Mouse (Mus musculus): ENCODE data around the gene A530084C06Rik. TPM values are rescaled to one million over a fixed set of nuclear protein-coding genes. Genes with fewer than 3 reads are reported as not detected.
A peak's percentile ranks its signal among the peaks of the same experiment; 100 is the strongest.

Gene A530084C06Rik
- polyA plus RNA-seq (2016; fragmentation: Nextera tagmentation; extraction: Ambion mirVana) = not detected in 2 replicates

GRCm38 (mm10) chr13:31558521-31559418 lies at the start of gene A530084C06Rik:
A530084C06Rik (minus strand) TSS chr13:31559333.
- Histone ChIP-seq H3K27ac (peak within 1 kb of the TSS; percentile 30; the same call in 1 of the 2 replicates), H3K27me3 (peaks cover 96% of the 10 kb centered on the region), H3K4me2 (replicated peaks) (peak within 1 kb of the TSS; percentile 99), H3K4me3 (peak within 1 kb of the TSS; percentile 56), H3K9ac (peak within 1 kb of the TSS; percentile 56), H3K36me3 (no peaks in the 10 kb centered on the region), H3K9me3 (replicated peaks) (no peaks in the 10 kb centered on the region), H3K4me1 (peaks cover 24% of the 10 kb centered on the region)
- WGBS = under 1% methylated on average over 76 of the region's 88 CpGs
- peak; percentile 49 for ATAC-seq (ENCODE audit: low FRiP score)

DNA sequence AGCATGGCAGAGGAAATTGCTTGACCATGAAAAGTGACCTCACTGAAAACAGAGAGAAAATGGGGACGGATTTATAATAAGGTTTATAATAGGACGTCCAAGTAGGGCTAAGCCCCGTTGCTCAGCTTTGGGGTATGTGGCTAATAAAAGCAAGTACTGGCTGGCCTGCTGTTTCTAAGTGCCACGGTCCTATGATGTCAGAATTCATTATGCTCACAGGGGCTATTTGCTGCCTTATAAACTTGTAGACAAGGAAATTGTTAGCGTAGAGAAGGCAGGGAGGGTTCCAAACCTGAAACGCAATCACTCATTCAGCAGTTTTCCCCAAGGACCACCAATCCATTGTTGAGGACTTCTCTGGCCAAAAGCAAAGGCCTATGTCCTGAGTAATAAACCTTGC lies 44.8 kb upstream of the A530084C06Rik start:
- WGBS = 72% methylated on average over 6 of the region's 6 CpGs
- Histone ChIP-seq H3K4me3 (no peak overlapping the region), H3K4me1 (no peaks in the 10 kb centered on the region), H3K4me2 (replicated peaks) (no peak overlapping the region), H3K27me3 (peaks cover 5% of the 10 kb centered on the region), H3K9ac (no peak overlapping the region), H3K9me3 (replicated peaks) (no peaks in the 10 kb centered on the region), H3K27ac (no peak overlapping the region), H3K36me3 (no peaks in the 10 kb centered on the region)
- ATAC-seq (ENCODE audit: low FRiP score) = no peak

DNA sequence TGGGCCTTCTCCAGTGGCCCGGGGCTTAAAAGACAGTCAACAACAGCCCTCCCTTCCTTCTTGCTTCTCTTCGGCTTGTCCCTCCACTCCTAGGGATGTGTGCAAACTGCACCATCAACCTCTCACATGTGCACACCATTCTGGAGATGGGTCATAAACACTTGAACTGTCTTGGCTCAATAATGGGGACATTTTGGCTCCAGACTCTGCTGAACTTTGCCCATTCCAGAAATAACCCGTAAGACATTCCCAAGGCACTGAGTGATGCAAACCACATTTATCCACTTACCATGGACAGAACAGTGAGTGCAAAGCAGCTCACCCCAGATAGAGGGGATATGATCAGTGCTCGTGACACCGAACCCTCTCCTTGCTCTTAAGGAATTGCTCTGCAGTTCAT lies 40.4 kb upstream of the A530084C06Rik start:
- Histone ChIP-seq H3K9ac (no peak overlapping the region), H3K4me1 (no peaks in the 10 kb centered on the region), H3K36me3 (no peaks in the 10 kb centered on the region), H3K4me2 (replicated peaks) (no peak overlapping the region), H3K9me3 (replicated peaks) (no peaks in the 10 kb centered on the region), H3K4me3 (no peak overlapping the region), H3K27ac (no peak overlapping the region), H3K27me3 (no peaks in the 10 kb centered on the region; the same call in 1 of the 2 replicates)
- no peak for ATAC-seq (ENCODE audit: low FRiP score)
- 81% methylated on average over 5 of the region's 5 CpGs for WGBS

- no peak for ATAC-seq (ENCODE audit: low FRiP score)
- Histone ChIP-seq H3K4me3 (no peak overlapping the region), H3K27me3 (no peaks in the 10 kb centered on the region), H3K9ac (no peak overlapping the region), H3K9me3 (replicated peaks) (no peaks in the 10 kb centered on the region), H3K36me3 (no peaks in the 10 kb centered on the region), H3K4me1 (no peaks in the 10 kb centered on the region), H3K27ac (no peak overlapping the region), H3K4me2 (replicated peaks) (no peak overlapping the region)
- 72% methylated on average over 5 of the region's 5 CpGs for WGBS
These were observed 28.2 kb upstream of the A530084C06Rik start for GRCm38 (mm10) chr13:31587341-31587740.

- no peak overlapping the region for H3K9ac ChIP-seq
- no peaks in the 10 kb centered on the region for H3K36me3 ChIP-seq
- H3K27ac ChIP-seq = no peak overlapping the region
- peaks cover 3% of the 10 kb centered on the region; the same call in 1 of the 2 replicates for H3K4me1 ChIP-seq
- H3K4me3 ChIP-seq = no peak overlapping the region
- no peak overlapping the region for H3K4me2 ChIP-seq (replicated peaks)
- no peak for ATAC-seq (ENCODE audit: low FRiP score)
- H3K9me3 ChIP-seq (replicated peaks) = no peaks in the 10 kb centered on the region
- H3K27me3 ChIP-seq = no peaks in the 10 kb centered on the region; the same call in none of the 2 replicates
- 68% methylated on average over 9 of the region's 9 CpGs for WGBS
These were observed 20.7 kb upstream of the A530084C06Rik start for GRCm38 (mm10) chr13:31579866-31580265.

DNA sequence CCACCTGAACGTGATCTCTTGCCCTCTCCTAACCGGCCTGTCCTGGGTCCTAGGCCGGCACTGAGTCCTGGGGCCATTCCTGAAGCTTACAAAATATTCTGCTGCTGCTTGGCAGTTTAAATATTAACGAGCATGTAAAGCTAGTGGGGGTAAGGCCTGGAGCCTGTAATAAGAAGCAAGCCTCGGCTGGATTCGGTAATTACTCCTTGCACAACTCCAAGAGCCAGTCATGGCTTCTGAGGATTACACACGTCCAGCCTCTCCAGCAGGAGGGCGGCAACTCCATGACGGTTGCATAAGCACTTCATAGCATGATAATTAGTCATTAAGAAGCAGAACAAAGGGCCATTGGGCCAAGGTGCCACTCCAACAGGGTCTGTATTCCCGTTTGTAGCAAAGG lies 19.3 kb upstream of the A530084C06Rik start:
- no peak overlapping the region for H3K27ac ChIP-seq
- no peak overlapping the region for H3K4me2 ChIP-seq (replicated peaks)
- H3K4me1 ChIP-seq = peaks cover 3% of the 10 kb centered on the region; the same call in 1 of the 2 replicates
- WGBS = 50% methylated on average over 10 of the region's 10 CpGs
- no peaks in the 10 kb centered on the region for H3K36me3 ChIP-seq
- no peaks in the 10 kb centered on the region for H3K9me3 ChIP-seq (replicated peaks)
- H3K9ac ChIP-seq = no peak overlapping the region
- H3K4me3 ChIP-seq = no peak overlapping the region
- no peaks in the 10 kb centered on the region; the same call in none of the 2 replicates for H3K27me3 ChIP-seq
- 0 out of 2 replicates have a peak, but pooled peaks have one; percentile 22 for ATAC-seq (ENCODE audit: low FRiP score)

GRCm38 (mm10) chr13:31577576-31577975 lies 18.4 kb upstream of the A530084C06Rik start:
- WGBS = 39% methylated on average over 6 of the region's 6 CpGs
- Histone ChIP-seq H3K4me1 (peaks cover 3% of the 10 kb centered on the region; the same call in 1 of the 2 replicates), H3K36me3 (no peaks in the 10 kb centered on the region), H3K27ac (no peak overlapping the region), H3K4me3 (no peak overlapping the region), H3K9ac (no peak overlapping the region), H3K4me2 (replicated peaks) (no peak overlapping the region), H3K9me3 (replicated peaks) (no peaks in the 10 kb centered on the region), H3K27me3 (no peaks in the 10 kb centered on the region; the same call in none of the 2 replicates)
- ATAC-seq (ENCODE audit: low FRiP score) = no peak

DNA sequence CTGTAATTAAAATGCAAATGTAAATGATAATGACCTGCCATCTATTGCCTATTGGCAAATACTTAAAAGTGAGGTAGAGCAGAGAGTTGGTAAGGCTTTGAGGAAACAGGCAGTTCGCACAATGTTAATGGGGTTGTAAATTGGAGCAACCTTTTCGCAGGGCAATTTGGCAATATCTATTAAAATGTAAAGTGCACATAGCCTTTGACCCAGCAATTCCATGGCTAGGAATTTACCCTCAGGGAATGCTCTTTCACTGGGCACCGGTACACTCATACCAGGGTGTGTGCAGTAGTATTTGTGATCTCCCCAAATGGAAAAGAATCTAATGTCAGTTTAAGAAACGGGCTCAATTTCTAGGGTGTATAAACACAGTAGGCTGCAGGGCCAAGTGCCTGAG lies 17.6 kb upstream of the A530084C06Rik start:
- Histone ChIP-seq H3K4me1 (peaks cover 3% of the 10 kb centered on the region; the same call in 1 of the 2 replicates), H3K9ac (no peak overlapping the region), H3K4me3 (no peak overlapping the region), H3K36me3 (no peaks in the 10 kb centered on the region), H3K9me3 (replicated peaks) (no peaks in the 10 kb centered on the region), H3K4me2 (replicated peaks) (no peak overlapping the region), H3K27ac (no peak overlapping the region), H3K27me3 (no peaks in the 10 kb centered on the region; the same call in none of the 2 replicates)
- 73% methylated on average over 4 of the region's 4 CpGs for WGBS
- no peak for ATAC-seq (ENCODE audit: low FRiP score)

DNA sequence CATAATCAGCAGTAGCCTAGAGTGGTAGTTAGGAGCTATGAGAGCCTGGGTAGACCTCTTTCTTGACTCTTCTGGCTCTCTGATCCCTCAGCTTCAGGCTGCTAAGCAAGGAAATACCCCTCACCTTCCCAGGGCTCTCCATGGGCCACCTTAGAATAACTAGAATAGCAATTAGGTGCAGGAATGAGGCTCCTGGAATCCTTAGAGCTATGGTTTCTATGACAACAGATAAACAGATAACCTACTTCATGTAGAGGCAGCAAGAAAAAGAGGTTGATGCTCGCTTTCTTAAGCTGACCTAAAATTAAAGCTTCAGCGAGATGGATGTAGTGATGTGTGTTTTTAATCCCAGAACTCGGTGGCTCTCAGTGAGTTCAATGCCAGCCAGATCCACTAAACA lies 15.5 kb upstream of the A530084C06Rik start:
- no peak overlapping the region for H3K4me3 ChIP-seq
- no peak overlapping the region for H3K4me2 ChIP-seq (replicated peaks)
- H3K9ac ChIP-seq = no peak overlapping the region
- H3K4me1 ChIP-seq = peaks cover 3% of the 10 kb centered on the region; the same call in 1 of the 2 replicates
- H3K9me3 ChIP-seq (replicated peaks) = no peaks in the 10 kb centered on the region
- WGBS = 80% methylated on average over 3 of the region's 3 CpGs
- no peaks in the 10 kb centered on the region for H3K36me3 ChIP-seq
- H3K27me3 ChIP-seq = no peaks in the 10 kb centered on the region; the same call in 1 of the 2 replicates
- ATAC-seq (ENCODE audit: low FRiP score) = no peak
- H3K27ac ChIP-seq = no peak overlapping the region

DNA sequence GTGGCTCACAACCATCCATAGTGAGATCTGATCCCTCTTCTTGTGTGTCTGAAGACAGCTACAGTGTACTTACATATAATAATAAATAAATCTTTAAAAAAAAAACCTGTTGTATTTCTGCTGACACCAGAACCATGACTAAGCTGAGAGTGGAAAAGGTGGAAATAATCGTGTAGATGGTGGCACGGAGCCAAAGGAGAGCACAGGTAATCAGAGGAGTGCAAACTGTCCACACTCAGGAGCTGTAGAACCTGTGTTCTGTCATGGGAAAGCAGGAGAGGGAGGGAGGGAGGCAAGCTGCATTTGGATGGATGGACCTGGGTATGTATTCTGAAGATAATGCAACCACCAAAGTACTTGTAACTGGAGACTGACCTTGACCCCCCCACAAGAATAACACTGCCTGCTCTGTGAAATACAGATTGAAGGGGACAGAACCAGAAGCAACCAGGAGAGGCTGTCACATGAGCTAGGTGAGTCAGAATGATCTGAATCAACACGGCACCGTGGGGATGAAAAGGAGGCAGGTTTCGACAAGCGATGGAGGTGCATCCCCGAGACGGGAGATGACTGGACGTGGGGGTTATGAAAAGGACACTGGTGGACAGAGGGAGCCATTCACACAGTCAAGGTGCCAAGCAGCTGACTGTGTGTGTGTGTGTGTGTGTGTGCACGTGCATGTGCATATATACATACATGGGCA lies 13.8 kb upstream of the A530084C06Rik start:
- Histone ChIP-seq H3K27me3 (no peaks in the 10 kb centered on the region; the same call in 1 of the 2 replicates), H3K9me3 (replicated peaks) (no peaks in the 10 kb centered on the region), H3K36me3 (no peaks in the 10 kb centered on the region), H3K9ac (no peak overlapping the region), H3K4me3 (no peak overlapping the region), H3K4me2 (replicated peaks) (no peak overlapping the region), H3K27ac (no peak overlapping the region), H3K4me1 (no peaks in the 10 kb centered on the region)
- WGBS = 85% methylated on average over 10 of the region's 10 CpGs
- no peak for ATAC-seq (ENCODE audit: low FRiP score)

- H3K27me3 ChIP-seq = peaks cover 27% of the 10 kb centered on the region
- WGBS = 82% methylated on average over 6 of the region's 6 CpGs
- H3K27ac ChIP-seq = no peak overlapping the region
- no peak overlapping the region for H3K9ac ChIP-seq
- no peak for ATAC-seq (ENCODE audit: low FRiP score)
- no peak overlapping the region for H3K4me2 ChIP-seq (replicated peaks)
- no peaks in the 10 kb centered on the region for H3K36me3 ChIP-seq
- H3K9me3 ChIP-seq (replicated peaks) = no peaks in the 10 kb centered on the region
- H3K4me1 ChIP-seq = no peaks in the 10 kb centered on the region
- no peak overlapping the region for H3K4me3 ChIP-seq
These were observed 8.6 kb upstream of the A530084C06Rik start for GRCm38 (mm10) chr13:31567617-31568294.

GRCm38 (mm10) chr13:31567099-31567498 lies 8.0 kb upstream of the A530084C06Rik start:
- Histone ChIP-seq H3K4me2 (replicated peaks) (no peak overlapping the region), H3K9ac (no peak overlapping the region), H3K36me3 (no peaks in the 10 kb centered on the region), H3K9me3 (replicated peaks) (no peaks in the 10 kb centered on the region), H3K4me3 (no peak overlapping the region), H3K27ac (no peak overlapping the region), H3K27me3 (peaks cover 34% of the 10 kb centered on the region), H3K4me1 (no peaks in the 10 kb centered on the region)
- ATAC-seq (ENCODE audit: low FRiP score) = no peak
- 87% methylated on average over 8 of the region's 8 CpGs for WGBS

All from hindbrain, embryonic 12.5 days (tissue).